Mouse (Mus musculus): ENCODE measurements around the gene Tacc3. TPM values are rescaled to one million over a fixed set of nuclear protein-coding genes. Genes with fewer than 3 reads are reported as not detected.

Tacc3 gene
- polyA plus RNA-seq, 1 experiment, result 185 TPM

- Histone ChIP-seq H3K27ac (ENCODE audit: insufficient read depth, low read length) (no peak overlapping the region), H3K4me1 (ENCODE audit: control insufficient read depth, insufficient read depth, low read length) (peaks cover 2% of the 10 kb centered on the region), H3K9ac (ENCODE audit: low read depth, poor library complexity, severe bottlenecking) (no peak overlapping the region), H3K9me3 (replicated peaks; ENCODE audit: control insufficient read depth, insufficient read depth, low read length, poor library complexity, severe bottlenecking) (0 out of 2 replicates have a peak, but pooled peaks cover 4% of the 10 kb centered on the region), H3K4me3 (ENCODE audit: low read depth, low read length) (no peak overlapping the region), H3K36me3 (ENCODE audit: control insufficient read depth, insufficient read depth, low read length, poor library complexity, severe bottlenecking) (no peaks in the 10 kb centered on the region), H3K27me3 (ENCODE audit: control insufficient read depth, insufficient read depth, low read length, poor library complexity, severe bottlenecking) (no peaks in the 10 kb centered on the region)
- TF ChIP-seq POLR2A (IDR thresholded peaks at IDR 0.05; ENCODE audit: insufficient read depth, low read length), result no peak
- TF ChIP-seq EP300 (IDR thresholded peaks at IDR 0.05; ENCODE audit: insufficient read depth, low read depth, low read length), result no peak
- no peak for TF ChIP-seq CTCF (IDR thresholded peaks at IDR 0.05; ENCODE audit: low read depth, low read length)
Measured at GRCm38 (mm10) chr5:33694461-33694847, 36.5 kb downstream of the Tacc3 start.

GRCm38 (mm10) chr5:33694848-33695717, 37.2 kb downstream of the Tacc3 start:
- Histone ChIP-seq H3K9me3 (replicated peaks; ENCODE audit: control insufficient read depth, insufficient read depth, low read length, poor library complexity, severe bottlenecking) (0 out of 2 replicates have a peak, but pooled peaks cover 4% of the 10 kb centered on the region), H3K27ac (ENCODE audit: insufficient read depth, low read length) (no peak overlapping the region), H3K36me3 (ENCODE audit: control insufficient read depth, insufficient read depth, low read length, poor library complexity, severe bottlenecking) (no peaks in the 10 kb centered on the region), H3K9ac (ENCODE audit: low read depth, poor library complexity, severe bottlenecking) (peak overlapping the region; percentile 79), H3K27me3 (ENCODE audit: control insufficient read depth, insufficient read depth, low read length, poor library complexity, severe bottlenecking) (no peaks in the 10 kb centered on the region), H3K4me1 (ENCODE audit: control insufficient read depth, insufficient read depth, low read length) (no peaks in the 10 kb centered on the region), H3K4me3 (ENCODE audit: low read depth, low read length) (peak overlapping the region; percentile 37)
- TF ChIP-seq EP300 (IDR thresholded peaks at IDR 0.05; ENCODE audit: insufficient read depth, low read depth, low read length) (no peak), POLR2A (IDR thresholded peaks at IDR 0.05; ENCODE audit: insufficient read depth, low read length) (no peak), CTCF (IDR thresholded peaks at IDR 0.05; ENCODE audit: low read depth, low read length) (no peak)

- Histone ChIP-seq H3K9ac (ENCODE audit: low read depth, poor library complexity, severe bottlenecking) (peak overlapping the region; percentile 79), H3K36me3 (ENCODE audit: control insufficient read depth, insufficient read depth, low read length, poor library complexity, severe bottlenecking) (no peaks in the 10 kb centered on the region), H3K27ac (ENCODE audit: insufficient read depth, low read length) (no peak overlapping the region), H3K9me3 (replicated peaks; ENCODE audit: control insufficient read depth, insufficient read depth, low read length, poor library complexity, severe bottlenecking) (0 out of 2 replicates have a peak, but pooled peaks cover 4% of the 10 kb centered on the region), H3K4me1 (ENCODE audit: control insufficient read depth, insufficient read depth, low read length) (peaks cover 3% of the 10 kb centered on the region), H3K4me3 (ENCODE audit: low read depth, low read length) (peak overlapping the region; percentile 37), H3K27me3 (ENCODE audit: control insufficient read depth, insufficient read depth, low read length, poor library complexity, severe bottlenecking) (no peaks in the 10 kb centered on the region)
- TF ChIP-seq CTCF (IDR thresholded peaks at IDR 0.05; ENCODE audit: low read depth, low read length), result no peak
- TF ChIP-seq POLR2A (IDR thresholded peaks at IDR 0.05; ENCODE audit: insufficient read depth, low read length), result no peak
- no peak for TF ChIP-seq EP300 (IDR thresholded peaks at IDR 0.05; ENCODE audit: insufficient read depth, low read depth, low read length)
Measured at GRCm38 (mm10) chr5:33695718-33696121, 37.8 kb downstream of the Tacc3 start.

GRCm38 (mm10) chr5:33696430-33696829, 38.5 kb downstream of the Tacc3 start:
- H3K36me3 ChIP-seq (ENCODE audit: control insufficient read depth, insufficient read depth, low read length, poor library complexity, severe bottlenecking), result no peaks in the 10 kb centered on the region
- no peak overlapping the region for H3K4me3 ChIP-seq (ENCODE audit: low read depth, low read length)
- H3K9ac ChIP-seq (ENCODE audit: low read depth, poor library complexity, severe bottlenecking), result no peak overlapping the region
- no peaks in the 10 kb centered on the region for H3K27me3 ChIP-seq (ENCODE audit: control insufficient read depth, insufficient read depth, low read length, poor library complexity, severe bottlenecking)
- H3K9me3 ChIP-seq (replicated peaks; ENCODE audit: control insufficient read depth, insufficient read depth, low read length, poor library complexity, severe bottlenecking), result 0 out of 2 replicates have a peak, but pooled peaks cover 4% of the 10 kb centered on the region
- H3K4me1 ChIP-seq (ENCODE audit: control insufficient read depth, insufficient read depth, low read length), result peaks cover 3% of the 10 kb centered on the region
- no peak overlapping the region for H3K27ac ChIP-seq (ENCODE audit: insufficient read depth, low read length)
- TF ChIP-seq CTCF (IDR thresholded peaks at IDR 0.05; ENCODE audit: low read depth, low read length) (no peak), POLR2A (IDR thresholded peaks at IDR 0.05; ENCODE audit: insufficient read depth, low read length) (no peak), EP300 (IDR thresholded peaks at IDR 0.05; ENCODE audit: insufficient read depth, low read depth, low read length) (no peak)

- Histone ChIP-seq H3K27me3 (ENCODE audit: control insufficient read depth, insufficient read depth, low read length, poor library complexity, severe bottlenecking) (no peaks in the 10 kb centered on the region), H3K36me3 (ENCODE audit: control insufficient read depth, insufficient read depth, low read length, poor library complexity, severe bottlenecking) (no peaks in the 10 kb centered on the region), H3K9ac (ENCODE audit: low read depth, poor library complexity, severe bottlenecking) (no peak overlapping the region), H3K4me1 (ENCODE audit: control insufficient read depth, insufficient read depth, low read length) (peaks cover 3% of the 10 kb centered on the region), H3K9me3 (replicated peaks; ENCODE audit: control insufficient read depth, insufficient read depth, low read length, poor library complexity, severe bottlenecking) (0 out of 2 replicates have a peak, but pooled peaks cover 4% of the 10 kb centered on the region), H3K27ac (ENCODE audit: insufficient read depth, low read length) (no peak overlapping the region), H3K4me3 (ENCODE audit: low read depth, low read length) (no peak overlapping the region)
- TF ChIP-seq POLR2A (IDR thresholded peaks at IDR 0.05; ENCODE audit: insufficient read depth, low read length) (no peak), CTCF (IDR thresholded peaks at IDR 0.05; ENCODE audit: low read depth, low read length) (no peak), EP300 (IDR thresholded peaks at IDR 0.05; ENCODE audit: insufficient read depth, low read depth, low read length) (no peak)
Measured at GRCm38 (mm10) chr5:33697534-33697933, 39.6 kb downstream of the Tacc3 start.

All from ES-Bruce4 (cell line).